ENCODE assay signal across 13 mouse cellular contexts in genomic region chr16:24476911-24477401, GRCm38 (mm10).
DNase-seq lines count a peak whose midpoint lies in the region; ATAC-seq and TF ChIP-seq lines count a peak whose summit lies in the region.
"Had no signal": no experiment of that assay in that cellular context is flagged by ENCODE, and none has a peak within 500 bp of the region (broad histone marks: within the 10 kb centered on the region; RNA-seq: fewer than 3 reads in every experiment).

No protein-coding gene starts in this region.

- H3K4me1 ChIP-seq in heart, postnatal 0 days (ENCODE audit: control insufficient read depth, insufficient read depth): peaks cover 36% of the 10 kb centered on the region
- no peaks in the 10 kb centered on the region for H3K4me1 ChIP-seq in embryonic facial prominence, embryonic 11.5 days (ENCODE audit: control insufficient read depth, insufficient read depth, low read length)
- H3K4me1 ChIP-seq in intestine, embryonic 15.5 days (replicated peaks): peaks cover 37% of the 10 kb centered on the region
- H3K4me1 ChIP-seq in liver, embryonic 13.5 days (replicated peaks): peaks cover 21% of the 10 kb centered on the region

- DNase-seq in heart, postnatal 0 days (ENCODE audit: low spot score): peak; percentile 50
- no peak for DNase-seq in heart, postnatal 10 days
- DNase-seq in embryonic facial prominence, embryonic 11.5 days (ENCODE audit: low spot score): peak; percentile 42
- no peak for DNase-seq in liver, embryonic 13.5 days
- no peak for DNase-seq in layer of hippocampus, adult 8-10 months (ENCODE audit: low spot score in 2 of 2)
- DNase-seq in thymus, postnatal 4 days: no peak
- DNase-seq: cerebellum, adult 9-10 months; spleen, adult 18-20 months had no signal

- 13% methylated on average over 3 of the region's 3 CpGs for WGBS in heart, postnatal 0 days
- WGBS in embryonic facial prominence, embryonic 11.5 days: 19% methylated on average over 3 of the region's 3 CpGs
- WGBS in intestine, embryonic 15.5 days: 17% methylated on average over 3 of the region's 3 CpGs
- WGBS in liver, embryonic 13.5 days (ENCODE audit: insufficient replicate concordance): 23% methylated on average over 3 of the region's 3 CpGs

- ATAC-seq in heart, postnatal 0 days (ENCODE audit: insufficient read depth, low read depth): peak; percentile 22; the same call in 1 of the 2 replicates
- ATAC-seq in embryonic facial prominence, embryonic 11.5 days (replicated peaks; ENCODE audit: insufficient number of reproducible peaks, low FRiP score, low TSS enrichment, low read depth): no peak
- peak; percentile 66 for ATAC-seq in intestine, embryonic 15.5 days
- peak; percentile 58; the same call in 1 of the 2 replicates for ATAC-seq in liver, embryonic 13.5 days (ENCODE audit: low read depth)

- no peaks in the 10 kb centered on the region for H3K9me3 ChIP-seq in heart, postnatal 0 days (replicated peaks; ENCODE audit: control insufficient read depth, low read length)
- H3K9me3 ChIP-seq in embryonic facial prominence, embryonic 11.5 days (replicated peaks; ENCODE audit: control insufficient read depth, low read length): no peaks in the 10 kb centered on the region
- no peaks in the 10 kb centered on the region for H3K9me3 ChIP-seq in intestine, embryonic 15.5 days
- H3K9me3 ChIP-seq in liver, embryonic 13.5 days (replicated peaks): no peaks in the 10 kb centered on the region
- H3K9me3 ChIP-seq: hindbrain, embryonic 10.5 days; limb, embryonic 10.5 days had no signal

- TF ChIP-seq EP300 in heart, postnatal 0 days (IDR thresholded peaks at IDR 0.05; ENCODE audit: low read depth): no peak

- H3K4me3 ChIP-seq in heart, postnatal 0 days (ENCODE audit: low read depth, low read length): no peak overlapping the region
- no peak overlapping the region for H3K4me3 ChIP-seq in embryonic facial prominence, embryonic 11.5 days (ENCODE audit: low read depth, low read length)
- H3K4me3 ChIP-seq in intestine, embryonic 15.5 days (replicated peaks): no peak overlapping the region
- no peak overlapping the region for H3K4me3 ChIP-seq in liver, embryonic 13.5 days (replicated peaks)
- H3K4me3 ChIP-seq: hindbrain, embryonic 10.5 days; limb, embryonic 10.5 days; myocyte had no signal

- TF ChIP-seq CTCF in heart, postnatal 0 days (IDR thresholded peaks at IDR 0.05; ENCODE audit: low read depth): no peak

- H3K36me3 ChIP-seq in heart, postnatal 0 days (replicated peaks; ENCODE audit: control insufficient read depth, insufficient read depth, low read length): peaks cover 6% of the 10 kb centered on the region
- H3K36me3 ChIP-seq in embryonic facial prominence, embryonic 11.5 days (replicated peaks; ENCODE audit: control insufficient read depth, insufficient read depth, low read depth, low read length): no peaks in the 10 kb centered on the region
- H3K36me3 ChIP-seq in intestine, embryonic 15.5 days: no peaks in the 10 kb centered on the region
- no peaks in the 10 kb centered on the region for H3K36me3 ChIP-seq in liver, embryonic 13.5 days
- H3K36me3 ChIP-seq: hindbrain, embryonic 10.5 days had no signal

- intact Hi-C loops in heart, postnatal 10 days (cut with DNase I): no loop called here

- no peaks in the 10 kb centered on the region for H3K27me3 ChIP-seq in heart, postnatal 0 days (ENCODE audit: control insufficient read depth, insufficient read depth, low read length)
- no peaks in the 10 kb centered on the region for H3K27me3 ChIP-seq in embryonic facial prominence, embryonic 11.5 days (ENCODE audit: control insufficient read depth, insufficient read depth, low read length)
- H3K27me3 ChIP-seq in intestine, embryonic 15.5 days (replicated peaks): no peaks in the 10 kb centered on the region
- H3K27me3 ChIP-seq in liver, embryonic 13.5 days: no peaks in the 10 kb centered on the region

- peak overlapping the region; percentile 65 for H3K27ac ChIP-seq in heart, postnatal 0 days (ENCODE audit: low read depth)
- no peak overlapping the region for H3K27ac ChIP-seq in embryonic facial prominence, embryonic 11.5 days (replicated peaks; ENCODE audit: low read depth, low read length)
- peak overlapping the region; percentile 0; the same call in 1 of the 2 replicates for H3K27ac ChIP-seq in intestine, embryonic 15.5 days
- peak overlapping the region; percentile 59; the same call in 1 of the 2 replicates for H3K27ac ChIP-seq in liver, embryonic 13.5 days
- H3K27ac ChIP-seq: hindbrain, embryonic 10.5 days; limb, embryonic 10.5 days; macrophage had no signal

- H3K4me2 ChIP-seq in heart, postnatal 0 days (ENCODE audit: low read depth, low read length): no peak overlapping the region
- no peak overlapping the region for H3K4me2 ChIP-seq in embryonic facial prominence, embryonic 11.5 days (ENCODE audit: low read depth, low read length)
- H3K4me2 ChIP-seq in intestine, embryonic 15.5 days (replicated peaks): no peak overlapping the region
- no peak overlapping the region for H3K4me2 ChIP-seq in liver, embryonic 13.5 days

- no peak overlapping the region; the same call in 1 of the 2 replicates for H3K9ac ChIP-seq in heart, postnatal 0 days (replicated peaks; ENCODE audit: low read depth, low read length)
- no peak overlapping the region for H3K9ac ChIP-seq in embryonic facial prominence, embryonic 11.5 days (replicated peaks; ENCODE audit: low read length)
- H3K9ac ChIP-seq in intestine, embryonic 15.5 days: no peak overlapping the region
- H3K9ac ChIP-seq in liver, embryonic 13.5 days: no peak overlapping the region

Comparison
In these comparisons a context has a peak if more than half of its experiments do, and no peak if none do; other contexts are left out.
1. DNase-seq: peak in heart, postnatal 0 days (single experiment) and embryonic facial prominence, embryonic 11.5 days (single experiment); none in heart, postnatal 10 days (0 of 2), liver, embryonic 13.5 days (single experiment), layer of hippocampus, adult 8-10 months (0 of 2) and thymus, postnatal 4 days (single experiment).